In genomic region chr11:99147041-99147919, GRCm38 (mm10) we compare ENCODE assay signal across 8 mouse cellular contexts. TPM values are rescaled to one million over a fixed set of nuclear protein-coding genes. Genes with fewer than 3 reads are reported as not detected.
A peak's percentile ranks its signal among the peaks of the same experiment; 100 is the strongest.
DNase-seq lines count a peak whose midpoint lies in the region; ATAC-seq lines count a peak whose summit lies in the region.

No protein-coding gene starts in this region.

- no peak for DNase-seq in lung, adult 18-20 months
- peak; percentile 65 to 78 for DNase-seq in layer of hippocampus, postnatal 14 days (ENCODE audit: low spot score in 2 of 2)
- DNase-seq in neural tube, embryonic 11.5 days (ENCODE audit: low spot score): peak; percentile 62
- DNase-seq in urinary bladder, postnatal 14 days (ENCODE audit: low spot score): no peak
- DNase-seq in cerebellum, postnatal 4 days (ENCODE audit: low spot score in 2 of 2): no peak
- DNase-seq in kidney, adult 8-10 months: no peak

- H3K27ac ChIP-seq in lung, embryonic 16.5 days (ENCODE audit: low read length): peak overlapping the region; percentile 94
- H3K27ac ChIP-seq in forebrain, embryonic 13.5 days: peak overlapping the region; percentile 68
- H3K27ac ChIP-seq in neural tube, embryonic 11.5 days (ENCODE audit: low read depth, low read length): peak overlapping the region; percentile 88

- no peaks in the 10 kb centered on the region for H3K36me3 ChIP-seq in lung, embryonic 16.5 days (ENCODE audit: control insufficient read depth, insufficient read depth, low read length)
- no peaks in the 10 kb centered on the region for H3K36me3 ChIP-seq in forebrain, embryonic 13.5 days (ENCODE audit: poor library complexity, severe bottlenecking)
- H3K36me3 ChIP-seq in neural tube, embryonic 11.5 days (ENCODE audit: control insufficient read depth, insufficient read depth, low read length): no peaks in the 10 kb centered on the region

- H3K4me1 ChIP-seq in lung, embryonic 16.5 days (replicated peaks; ENCODE audit: control insufficient read depth, insufficient read depth, low read length): peaks cover 46% of the 10 kb centered on the region
- peaks cover 29% of the 10 kb centered on the region for H3K4me1 ChIP-seq in forebrain, embryonic 13.5 days
- H3K4me1 ChIP-seq in neural tube, embryonic 11.5 days (ENCODE audit: control insufficient read depth, insufficient read depth, low read length): peaks cover 26% of the 10 kb centered on the region

- 18% methylated on average over 17 of the region's 17 CpGs for WGBS in lung, embryonic 16.5 days
- WGBS in forebrain, embryonic 13.5 days: 60% methylated on average over 17 of the region's 17 CpGs
- 36% methylated on average over 17 of the region's 17 CpGs for WGBS in neural tube, embryonic 11.5 days

- H3K27me3 ChIP-seq in lung, embryonic 16.5 days (ENCODE audit: control insufficient read depth, insufficient read depth, low read depth, low read length): no peaks in the 10 kb centered on the region
- H3K27me3 ChIP-seq in forebrain, embryonic 13.5 days: no peaks in the 10 kb centered on the region
- no peaks in the 10 kb centered on the region for H3K27me3 ChIP-seq in neural tube, embryonic 11.5 days (ENCODE audit: control insufficient read depth, insufficient read depth, low read length)

- no peak overlapping the region for H3K9ac ChIP-seq in lung, embryonic 16.5 days (ENCODE audit: low read length)
- H3K9ac ChIP-seq in forebrain, embryonic 13.5 days: no peak overlapping the region
- H3K9ac ChIP-seq in neural tube, embryonic 11.5 days (ENCODE audit: low read length): peak overlapping the region; percentile 16; the same call in 1 of the 2 replicates

- no peak overlapping the region for H3K4me2 ChIP-seq in lung, embryonic 16.5 days (ENCODE audit: low read depth, low read length)
- H3K4me2 ChIP-seq in forebrain, embryonic 13.5 days: no peak overlapping the region
- peak overlapping the region; percentile 19 for H3K4me2 ChIP-seq in neural tube, embryonic 11.5 days (ENCODE audit: low read depth)

- no peaks in the 10 kb centered on the region for H3K9me3 ChIP-seq in lung, embryonic 16.5 days (ENCODE audit: control insufficient read depth, low read length)
- no peaks in the 10 kb centered on the region for H3K9me3 ChIP-seq in forebrain, embryonic 13.5 days (replicated peaks)
- H3K9me3 ChIP-seq in neural tube, embryonic 11.5 days (ENCODE audit: control insufficient read depth, low read length): no peaks in the 10 kb centered on the region

- no peak overlapping the region for H3K4me3 ChIP-seq in lung, embryonic 16.5 days (ENCODE audit: low read length)
- H3K4me3 ChIP-seq in forebrain, embryonic 13.5 days: no peak overlapping the region
- H3K4me3 ChIP-seq in neural tube, embryonic 11.5 days (ENCODE audit: low read depth, low read length): no peak overlapping the region

- peak; percentile 62 for ATAC-seq in lung, embryonic 16.5 days (ENCODE audit: low read depth)
- ATAC-seq in forebrain, embryonic 13.5 days: peak; percentile 68
- ATAC-seq in neural tube, embryonic 11.5 days (ENCODE audit: insufficient read depth, low FRiP score, low TSS enrichment): peak; percentile 64

RNA-seq across cellular contexts. Expression of gene Ccr7, which starts 7.6 kb away (rescaled TPM):
- 0.18 and 0.20 TPM in 2 replicates for polyA plus RNA-seq in lung, embryonic 16.5 days (2015; fragmentation: Nextera tagmentation; extraction: Ambion mirVana)
- 0.14 TPM in 1 of 2 replicates, not detected in the other for polyA plus RNA-seq in forebrain, embryonic 13.5 days (2015; fragmentation: Nextera tagmentation; extraction: Ambion mirVana)
- not detected for total RNA-seq in layer of hippocampus, postnatal 14 days (2021)
- 0.39 and 0.41 TPM in 2 replicates for polyA plus RNA-seq in neural tube, embryonic 11.5 days (2014; fragmentation: Nextera tagmentation; extraction: Ambion mirVana)

RNA-seq across cellular contexts. Expression of gene Tns4, which starts 58.2 kb away (rescaled TPM):
- polyA plus RNA-seq in lung, embryonic 16.5 days (2015; fragmentation: Nextera tagmentation; extraction: Ambion mirVana): 0.19 and 0.39 TPM in 2 replicates
- not detected in 2 replicates for polyA plus RNA-seq in forebrain, embryonic 13.5 days (2015; fragmentation: Nextera tagmentation; extraction: Ambion mirVana)
- under 1 TPM; 0.09 to 0.21 TPM for total RNA-seq in layer of hippocampus, postnatal 14 days (2021)
- polyA plus RNA-seq in neural tube, embryonic 11.5 days (2014; fragmentation: Nextera tagmentation; extraction: Ambion mirVana): 0.46 and 0.62 TPM in 2 replicates

Comparison
In these comparisons a context has a peak if more than half of its experiments do, and no peak if none do; other contexts are left out.
1. DNase-seq: peak in layer of hippocampus, postnatal 14 days (2 of 2) and neural tube, embryonic 11.5 days (single experiment); none in lung, adult 18-20 months (0 of 2), urinary bladder, postnatal 14 days (single experiment), cerebellum, postnatal 4 days (0 of 2) and kidney, adult 8-10 months (0 of 2).
2. Peak in every context shown above with its lines, with median percentiles within 50 percentile points of each other: ATAC-seq and H3K27ac ChIP-seq.